Mouse (Mus musculus) embryonic facial prominence, embryonic 12.5 days (tissue): ENCODE measurements around the gene Extl1. TPM values are rescaled to one million over a fixed set of nuclear protein-coding genes. Genes with fewer than 3 reads are reported as not detected.
"Not testable (repeated sequence)": the region's sequence is repeated elsewhere in the genome, so short reads cannot be mapped to it uniquely, and the experiment has no call there.

ENCODE experiments used
- ATAC-seq: fragments of 200-750 bp; cut with Nextera tagmentation; 2 replicates; pipeline ENCODE4 v1.8.0; 2017; ENCODE audit not compliant: insufficient number of reproducible peaks, insufficient read depth, low FRiP score, low TSS enrichment
- H3K27ac ChIP-seq: fragments of 300-500 bp; sonication (generic); 2 replicates; pipeline ENCODE4 v1.5.1; 2016; ENCODE audit warnings: mild to moderate bottlenecking
- H3K27me3 ChIP-seq: fragments of 300-500 bp; sonication (generic); 2 replicates; pipeline ENCODE4 v1.6.1; 2016; ENCODE audit warnings: mild to moderate bottlenecking, moderate library complexity
- H3K36me3 ChIP-seq: fragments of 300-500 bp; sonication (generic); 2 replicates; pipeline ENCODE4 v1.6.1; 2016; ENCODE audit warnings: mild to moderate bottlenecking
- H3K4me1 ChIP-seq: fragments of 300-500 bp; sonication (generic); 2 replicates; pipeline ENCODE4 v1.6.1; 2016
- H3K4me2 ChIP-seq: fragments of 300-500 bp; sonication (generic); replicated peaks from 2 replicates; pipeline ENCODE4 v1.6.1; 2016; ENCODE audit warnings: mild to moderate bottlenecking, moderate library complexity
- H3K4me3 ChIP-seq: fragments of 300-500 bp; sonication (generic); 2 replicates; pipeline ENCODE4 v1.5.1; 2016; ENCODE audit warnings: mild to moderate bottlenecking
- H3K9ac ChIP-seq: fragments of 300-500 bp; sonication (generic); 2 replicates; pipeline ENCODE4 v1.6.1; 2016; ENCODE audit warnings: mild to moderate bottlenecking, moderate library complexity
- H3K9me3 ChIP-seq: fragments of 300-500 bp; sonication (generic); 2 replicates; pipeline ENCODE4 v1.6.1; 2016; ENCODE audit warnings: mild to moderate bottlenecking, moderate library complexity
- WGBS: fragments of 180-500 bp; shearing (Covaris S2); methylation state at CpG from one replicate; pipeline ENCODE4 v1.1.7; 2016; 5-methylcytosine and 5-hydroxymethylcytosine counted together
- polyA plus RNA-seq: library from polyadenylated mRNA; unstranded; fragments of >200 nt; fragmentation: Nextera tagmentation; extraction: Ambion mirVana; gene quantifications from 2 replicates; pipeline ENCODE4 v1.2.1, GENCODE M21; 2016

Gene Extl1
- polyA plus RNA-seq, 1 experiment from 2014 or later = 2.1 TPM

DNA sequence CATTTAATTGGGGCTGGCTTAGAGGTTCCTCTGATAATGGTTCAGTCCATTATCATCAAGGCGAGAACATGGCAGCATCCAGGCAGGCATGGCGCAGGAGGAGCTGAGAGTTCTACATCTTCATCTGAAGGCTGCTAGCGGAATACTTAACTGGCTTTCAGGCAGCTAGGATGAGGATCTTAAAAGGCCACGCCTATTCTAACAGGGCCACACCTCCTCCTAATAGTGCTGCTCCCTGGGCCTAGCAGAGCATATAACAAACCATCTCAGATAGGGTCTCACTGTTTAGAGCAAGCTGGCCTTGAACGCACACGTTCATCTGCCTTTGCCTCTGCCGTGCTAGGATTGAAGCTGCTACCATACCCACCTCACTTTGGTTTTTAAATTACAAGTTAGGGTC, 33.8 kb downstream of the Extl1 start:
- H3K36me3 ChIP-seq = no peaks in the 10 kb centered on the region
- no peak overlapping the region for H3K4me2 ChIP-seq
- ATAC-seq = no peak
- H3K4me1 ChIP-seq = peaks cover 9% of the 10 kb centered on the region; the same call in 1 of the 2 replicates
- H3K4me3 ChIP-seq = no peak overlapping the region
- H3K27me3 ChIP-seq = peaks cover 9% of the 10 kb centered on the region
- H3K9ac ChIP-seq = no peak overlapping the region
- H3K27ac ChIP-seq = no peak overlapping the region
- 88% methylated on average over 7 of the region's 7 CpGs for WGBS
- H3K9me3 ChIP-seq = no peaks in the 10 kb centered on the region

DNA sequence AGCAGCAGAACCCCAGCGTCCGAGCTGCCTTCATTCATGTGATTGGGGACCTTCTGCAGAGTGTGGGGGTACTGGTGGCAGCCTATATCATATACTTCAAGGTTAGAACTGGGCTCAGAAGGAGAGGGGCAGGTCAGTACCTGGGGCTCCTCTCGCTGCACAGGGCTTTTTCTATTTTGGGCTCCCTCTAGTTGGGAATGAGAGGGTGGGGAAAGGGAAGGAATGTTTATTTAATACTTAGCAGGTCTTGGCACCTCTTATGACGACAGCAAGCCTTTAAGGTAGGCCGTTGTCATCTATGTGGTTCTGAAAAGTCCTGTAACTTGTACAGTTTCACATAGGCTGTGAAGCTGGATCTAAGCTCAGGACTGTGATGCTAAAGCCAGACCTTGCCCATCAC, 35.1 kb downstream of the Extl1 start:
- Histone ChIP-seq H3K9ac (no peak overlapping the region), H3K36me3 (no peaks in the 10 kb centered on the region), H3K4me1 (peaks cover 14% of the 10 kb centered on the region), H3K4me2 (no peak overlapping the region), H3K4me3 (no peak overlapping the region), H3K9me3 (no peaks in the 10 kb centered on the region), H3K27ac (no peak overlapping the region), H3K27me3 (peaks cover 20% of the 10 kb centered on the region)
- WGBS = 80% methylated on average over 5 of the region's 5 CpGs
- ATAC-seq = no peak

DNA sequence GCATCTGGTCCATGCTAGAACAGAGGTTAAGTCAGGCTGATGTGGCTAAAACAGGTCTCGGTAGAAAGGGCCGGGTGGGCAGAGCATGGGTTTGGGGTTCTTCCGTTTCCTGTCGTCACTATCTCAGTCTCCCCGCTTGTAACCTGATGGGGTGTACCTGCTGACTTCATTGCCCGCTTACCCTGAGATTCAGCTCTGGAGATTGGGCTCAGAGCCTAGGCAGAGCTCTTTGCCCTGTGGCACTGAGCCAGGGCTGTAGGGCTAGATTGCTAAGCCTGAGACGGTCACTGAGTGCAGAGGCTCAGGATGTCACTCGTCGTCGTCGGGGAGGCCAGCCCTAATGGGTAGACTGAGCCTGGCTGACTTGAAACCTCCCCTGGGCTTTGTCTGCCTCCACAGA, 35.6 kb downstream of the Extl1 start:
- Histone ChIP-seq H3K4me2 (no peak overlapping the region), H3K36me3 (no peaks in the 10 kb centered on the region), H3K9ac (no peak overlapping the region), H3K4me3 (no peak overlapping the region), H3K4me1 (peaks cover 19% of the 10 kb centered on the region), H3K9me3 (no peaks in the 10 kb centered on the region), H3K27ac (no peak overlapping the region), H3K27me3 (peaks cover 25% of the 10 kb centered on the region)
- 77% methylated on average over 11 of the region's 11 CpGs for WGBS
- no peak for ATAC-seq

DNA sequence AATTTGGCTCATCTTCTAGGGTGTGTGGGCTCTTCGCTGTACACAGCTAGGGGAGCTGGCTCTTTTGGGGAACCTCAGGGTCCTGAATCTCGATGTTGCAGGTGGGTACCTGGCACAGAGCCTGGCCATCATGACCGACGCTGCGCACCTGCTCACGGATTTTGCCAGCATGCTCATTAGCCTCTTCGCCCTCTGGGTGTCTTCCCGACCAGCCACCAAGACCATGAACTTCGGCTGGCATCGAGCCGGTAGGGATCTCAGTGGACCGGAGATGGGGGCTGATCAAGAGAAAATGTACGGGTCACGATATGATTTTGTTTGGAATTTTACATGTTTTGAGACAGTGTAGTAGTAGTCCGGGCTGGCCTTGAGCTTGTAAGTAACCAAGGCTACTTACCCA, 37.8 kb downstream of the Extl1 start:
- WGBS = 91% methylated on average over 15 of the region's 15 CpGs
- Histone ChIP-seq H3K9me3 (no peaks in the 10 kb centered on the region), H3K4me2 (no peak overlapping the region), H3K27me3 (peaks cover 47% of the 10 kb centered on the region), H3K9ac (no peak overlapping the region), H3K36me3 (no peaks in the 10 kb centered on the region), H3K27ac (no peak overlapping the region), H3K4me3 (no peak overlapping the region), H3K4me1 (peaks cover 15% of the 10 kb centered on the region)
- no peak for ATAC-seq

DNA sequence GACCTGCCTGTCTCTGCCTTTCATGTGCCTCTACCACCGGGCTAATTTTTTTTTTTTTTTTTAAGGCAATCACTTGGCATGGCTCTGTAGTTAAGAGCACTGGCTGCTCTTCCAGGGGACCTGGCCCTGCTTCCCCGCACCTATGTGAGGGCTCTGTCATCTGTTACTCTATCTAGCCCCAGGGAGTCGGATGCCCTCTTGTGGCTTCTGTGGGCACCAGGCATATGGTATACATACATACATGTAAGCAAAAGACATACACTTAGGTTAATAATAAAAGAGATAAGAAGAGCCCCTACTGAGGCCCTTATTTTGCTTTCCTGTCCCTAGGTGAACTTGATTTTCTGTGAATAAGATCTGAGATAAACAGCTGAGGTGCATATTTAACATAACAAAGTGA, 39.0 kb downstream of the Extl1 start:
- no peaks in the 10 kb centered on the region for H3K36me3 ChIP-seq
- ATAC-seq = no peak
- peaks cover 15% of the 10 kb centered on the region for H3K4me1 ChIP-seq
- no peaks in the 10 kb centered on the region for H3K9me3 ChIP-seq
- H3K9ac ChIP-seq = no peak overlapping the region
- H3K27me3 ChIP-seq = peaks cover 47% of the 10 kb centered on the region
- no peak overlapping the region for H3K4me3 ChIP-seq
- H3K27ac ChIP-seq = no peak overlapping the region
- 35% methylated on average over 3 of the region's 3 CpGs for WGBS
- no peak overlapping the region for H3K4me2 ChIP-seq

DNA sequence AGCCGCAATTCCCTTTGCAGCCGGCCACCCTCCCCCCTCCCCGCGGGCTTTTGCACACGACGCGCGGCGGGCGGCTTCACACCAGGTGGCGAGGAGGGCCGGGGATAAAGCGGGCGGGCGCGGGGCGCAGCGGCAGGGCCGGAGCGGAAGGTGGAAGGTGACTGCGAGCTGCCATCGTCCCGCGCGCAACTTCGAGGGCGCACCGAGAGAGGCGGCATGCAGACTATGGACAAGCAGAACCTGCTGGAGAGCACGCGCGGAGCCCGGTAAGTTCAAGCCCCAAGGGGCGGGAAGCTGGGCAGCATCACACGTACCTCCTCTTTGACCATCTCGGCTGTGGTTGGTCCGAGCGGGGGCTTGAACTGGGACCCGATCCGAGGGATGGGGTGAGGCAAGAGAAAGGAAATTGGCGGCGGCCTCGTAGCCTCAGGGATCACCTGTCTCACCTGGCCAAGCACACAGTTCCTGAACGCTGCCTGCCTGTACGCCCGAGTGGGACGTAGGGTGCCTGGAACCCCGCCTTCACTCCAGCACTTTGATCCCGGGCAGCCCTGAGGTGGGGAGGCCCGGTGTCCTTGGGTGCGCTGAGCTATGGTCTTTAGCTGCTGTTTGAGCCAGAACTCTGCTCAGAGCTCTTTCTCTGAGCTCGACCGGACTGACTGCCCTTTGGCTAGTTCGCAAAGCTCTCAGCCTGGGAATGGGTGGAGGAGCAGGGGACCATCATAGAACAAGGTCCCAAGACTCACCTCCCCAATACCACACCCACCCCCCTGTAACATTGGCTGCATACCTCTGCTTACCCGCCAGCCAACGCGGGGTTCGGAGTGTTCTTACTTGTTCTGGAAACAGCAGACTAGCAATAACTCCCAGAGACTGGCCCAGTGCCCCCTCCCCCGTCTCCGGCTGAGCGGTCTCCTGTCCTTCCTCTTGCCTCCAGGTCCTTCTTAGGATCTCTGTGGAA, 40.3 kb downstream of the Extl1 start, which contains the start of gene Slc30a2:
Slc30a2 (plus strand) TSS at position 111 of the 961 bp plus-strand sequence.
- no peaks in the 10 kb centered on the region for H3K9me3 ChIP-seq
- peak within 1 kb of the TSS; percentile 29 for H3K4me3 ChIP-seq
- peak within 1 kb of the TSS; percentile 30; the same call in 1 of the 2 replicates for H3K9ac ChIP-seq
- peaks cover 47% of the 10 kb centered on the region for H3K27me3 ChIP-seq
- no peak for ATAC-seq
- H3K27ac ChIP-seq = no peak within 1 kb of the TSS
- H3K4me1 ChIP-seq = peaks cover 15% of the 10 kb centered on the region
- H3K36me3 ChIP-seq = no peaks in the 10 kb centered on the region
- peak within 1 kb of the TSS; percentile 52 for H3K4me2 ChIP-seq
- 2% methylated on average over 61 of the region's 61 CpGs for WGBS

DNA sequence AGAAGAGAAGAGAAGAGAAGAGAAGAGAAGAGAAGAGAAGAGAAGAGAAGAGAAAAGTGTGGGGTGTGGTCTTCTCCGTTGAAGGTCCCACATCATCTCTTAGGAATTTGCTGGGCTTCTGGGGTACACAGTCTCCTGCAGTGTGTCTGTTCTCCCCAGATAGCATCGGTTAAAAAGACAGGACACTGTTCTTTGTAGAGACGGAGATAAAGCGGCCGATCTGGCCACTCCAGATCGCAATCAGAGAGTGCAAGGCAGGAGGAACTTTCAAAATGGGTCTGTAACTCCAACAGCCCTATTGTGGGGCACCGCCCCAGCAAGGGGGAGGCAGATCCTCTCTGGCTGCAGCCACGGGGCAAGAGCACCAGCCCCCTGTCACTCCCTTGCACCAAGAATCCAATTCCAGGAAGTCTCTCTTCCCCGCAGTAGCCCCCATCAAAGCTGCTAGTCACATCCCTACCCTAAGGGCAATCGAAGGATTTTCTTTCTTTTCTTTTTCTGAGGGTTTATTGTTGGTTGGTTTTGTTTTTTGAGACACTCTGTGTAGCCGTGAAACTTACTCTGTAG, 41.4 kb downstream of the Extl1 start:
- no peak overlapping the region for H3K27ac ChIP-seq
- peaks cover 15% of the 10 kb centered on the region for H3K4me1 ChIP-seq
- 23% methylated on average over 11 of the region's 11 CpGs for WGBS
- no peak for ATAC-seq
- no peak overlapping the region for H3K4me3 ChIP-seq
- H3K4me2 ChIP-seq = no peak overlapping the region
- H3K9me3 ChIP-seq = no peaks in the 10 kb centered on the region
- peaks cover 47% of the 10 kb centered on the region for H3K27me3 ChIP-seq
- no peak overlapping the region for H3K9ac ChIP-seq
- no peaks in the 10 kb centered on the region for H3K36me3 ChIP-seq

DNA sequence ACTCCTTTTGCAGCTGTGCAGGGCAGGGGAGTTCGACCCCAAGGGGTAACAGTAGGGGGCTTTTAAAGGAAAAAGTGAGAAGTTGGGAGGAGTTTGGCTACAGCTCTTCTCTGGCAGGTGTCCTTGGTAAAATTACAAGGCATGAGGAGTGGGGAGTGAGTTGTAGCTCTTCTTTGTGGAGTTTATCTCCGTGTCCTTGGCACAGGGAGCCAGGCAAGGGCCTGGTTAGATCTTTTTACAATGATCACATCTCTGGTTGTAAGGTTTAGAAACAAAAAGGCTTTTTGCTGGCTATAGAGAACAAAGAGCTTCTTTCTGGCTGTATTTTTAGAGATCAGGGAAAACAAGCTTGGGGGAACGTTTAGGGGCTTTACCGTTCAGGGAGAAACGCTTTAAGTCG, 42.4 kb downstream of the Extl1 start:
- not testable (repeated sequence) for H3K36me3 ChIP-seq, H3K9ac ChIP-seq, H3K27ac ChIP-seq, ATAC-seq, H3K4me2 ChIP-seq, H3K9me3 ChIP-seq, H3K4me3 ChIP-seq
- Histone ChIP-seq H3K4me1 (peaks cover 15% of the 10 kb centered on the region), H3K27me3 (peaks cover 47% of the 10 kb centered on the region)
- 55% methylated on average over 6 of the region's 6 CpGs for WGBS

DNA sequence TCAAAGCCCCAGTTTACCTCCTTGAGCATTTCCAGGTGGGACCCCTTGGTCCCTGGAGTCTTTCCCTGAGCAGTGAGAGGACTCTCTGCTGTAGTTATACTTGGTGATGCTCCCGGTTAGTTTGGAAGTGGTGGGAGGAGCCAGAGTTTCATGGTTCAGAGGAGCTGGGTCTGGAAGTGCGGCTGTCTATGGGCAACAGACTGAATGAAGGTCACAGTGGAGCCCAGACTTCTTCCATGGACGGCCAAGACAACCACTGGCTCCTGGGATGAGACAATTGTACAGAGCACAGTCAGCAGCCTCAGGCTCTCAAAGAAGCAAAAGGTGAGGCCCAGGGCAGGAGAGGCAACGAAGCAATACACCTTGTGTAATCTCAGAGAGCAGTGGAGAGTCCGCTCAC, 53.4 kb downstream of the Extl1 start:
- 71% methylated on average over 5 of the region's 5 CpGs for WGBS
- H3K4me2 ChIP-seq = no peak overlapping the region
- H3K9me3 ChIP-seq = no peaks in the 10 kb centered on the region
- no peak overlapping the region for H3K4me3 ChIP-seq
- H3K27ac ChIP-seq = no peak overlapping the region
- ATAC-seq = no peak
- no peaks in the 10 kb centered on the region for H3K36me3 ChIP-seq
- H3K27me3 ChIP-seq = no peaks in the 10 kb centered on the region
- H3K4me1 ChIP-seq = no peaks in the 10 kb centered on the region
- no peak overlapping the region for H3K9ac ChIP-seq

DNA sequence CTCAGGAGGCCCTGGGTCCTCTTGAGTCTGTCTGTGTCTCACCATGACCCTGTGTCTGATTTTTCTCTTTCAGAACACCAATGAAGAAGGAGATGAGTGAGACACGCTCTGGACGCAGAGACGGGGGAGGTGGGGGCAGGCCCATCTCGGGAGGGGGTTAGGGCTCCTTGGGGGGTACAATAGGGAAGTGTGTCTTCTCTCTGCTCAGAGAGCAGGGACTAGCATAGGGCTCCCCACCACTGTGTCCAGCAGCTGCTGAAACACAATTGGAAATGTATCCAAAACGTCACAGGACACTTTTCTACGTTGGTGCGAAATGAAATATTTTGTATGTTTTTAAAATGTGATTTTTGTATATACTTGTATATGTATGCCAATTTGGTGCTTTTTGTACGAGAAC, 54.8 kb downstream of the Extl1 start:
- H3K27me3 ChIP-seq = no peaks in the 10 kb centered on the region
- H3K27ac ChIP-seq = no peak overlapping the region
- no peak overlapping the region for H3K9ac ChIP-seq
- no peak overlapping the region for H3K4me3 ChIP-seq
- no peaks in the 10 kb centered on the region for H3K9me3 ChIP-seq
- WGBS = 88% methylated on average over 8 of the region's 8 CpGs
- no peak for ATAC-seq
- H3K4me1 ChIP-seq = no peaks in the 10 kb centered on the region
- H3K4me2 ChIP-seq = no peak overlapping the region
- no peaks in the 10 kb centered on the region for H3K36me3 ChIP-seq

DNA sequence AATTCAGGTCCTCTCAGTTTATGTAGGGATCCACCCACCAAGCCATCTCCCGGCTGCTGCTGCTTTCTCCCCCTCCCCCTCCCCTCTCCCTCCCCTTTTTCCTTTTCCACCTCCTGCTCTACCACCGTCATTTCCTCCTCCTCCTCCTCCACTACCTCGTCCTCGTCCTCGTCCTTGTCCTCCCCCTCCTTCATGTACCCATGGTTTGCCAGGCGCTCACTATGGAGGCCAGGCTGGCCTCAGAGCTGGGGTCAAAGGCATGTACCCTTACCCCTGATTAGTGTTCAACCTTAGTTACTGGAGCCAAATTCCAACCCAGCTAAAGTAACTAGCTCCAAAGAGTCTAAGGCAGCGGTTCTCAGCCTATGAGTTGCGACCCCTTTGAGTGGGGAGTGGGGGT, 55.5 kb downstream of the Extl1 start:
- H3K4me3 ChIP-seq = no peak overlapping the region
- H3K4me1 ChIP-seq = no peaks in the 10 kb centered on the region
- no peak overlapping the region for H3K4me2 ChIP-seq
- H3K9ac ChIP-seq = no peak overlapping the region
- H3K9me3 ChIP-seq = no peaks in the 10 kb centered on the region
- WGBS = 53% methylated on average over 8 of the region's 8 CpGs
- ATAC-seq = no peak
- no peaks in the 10 kb centered on the region for H3K36me3 ChIP-seq
- H3K27ac ChIP-seq = no peak overlapping the region
- no peaks in the 10 kb centered on the region for H3K27me3 ChIP-seq

DNA sequence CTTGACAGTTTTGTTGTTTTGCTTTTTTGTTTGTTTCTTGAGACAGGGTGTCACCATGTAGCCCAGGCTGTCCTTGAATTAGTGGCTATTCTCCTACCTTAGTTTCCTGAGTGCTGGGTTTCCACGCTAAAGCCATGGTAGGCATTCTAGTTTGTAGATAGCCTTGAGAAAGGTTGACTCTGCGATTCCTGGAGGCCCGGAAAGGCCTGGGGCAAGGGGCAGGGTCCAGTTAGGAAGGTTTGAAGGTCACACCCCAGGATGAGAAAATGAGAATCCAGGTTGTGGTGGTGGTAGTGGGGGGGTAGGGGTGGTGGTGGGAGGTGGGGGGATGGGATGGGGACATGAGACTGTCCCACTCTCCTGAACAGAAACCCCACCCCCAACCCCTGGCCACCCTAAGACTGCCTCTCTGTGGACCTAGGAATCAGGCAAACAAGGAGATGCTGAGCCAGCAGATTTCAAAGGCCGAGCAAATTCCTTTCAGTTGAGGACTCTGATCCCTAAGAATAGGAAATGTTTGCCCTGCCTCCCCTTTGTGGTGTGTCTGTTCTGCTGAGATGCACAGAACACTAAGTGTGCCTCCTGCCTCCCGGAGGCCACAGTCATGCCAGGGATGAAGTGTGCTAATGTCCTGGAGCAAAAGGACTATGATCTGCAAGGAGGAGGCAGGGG, 56.7 kb downstream of the Extl1 start:
- Histone ChIP-seq H3K36me3 (no peaks in the 10 kb centered on the region), H3K9ac (no peak overlapping the region), H3K27me3 (no peaks in the 10 kb centered on the region), H3K27ac (no peak overlapping the region), H3K4me3 (no peak overlapping the region), H3K4me2 (no peak overlapping the region), H3K9me3 (no peaks in the 10 kb centered on the region), H3K4me1 (no peaks in the 10 kb centered on the region)
- 56% methylated on average over 5 of the region's 5 CpGs for WGBS
- ATAC-seq = no peak
